Mouse (Mus musculus) MEL (cell line): ENCODE measurements at regions not wholly inside any gene's neighbourhood (a gene's known extent, or its start where the extent isn't known, plus 50 kb on each side); places are given as distances from the start of the nearest gene placed in this dataset.

Source experiments
- DNase-seq: peaks from one replicate; pipeline ENCODE4 v3.0.0; 2011; ENCODE audit warnings: low read depth, low spot score
- H3K27ac ChIP-seq: 2 replicates; pipeline ENCODE4 v1.5.1; 2012; ENCODE audit warnings: low read depth, mild to moderate bottlenecking, control low read depth, low read length, moderate library complexity; ENCODE audit not compliant: control insufficient read depth
- H3K27me3 ChIP-seq, 2 experiments: fragments of 150-350 bp in 1 of 2; sonication (generic) in 1 of 2; 2 replicates each; pipeline ENCODE4 v1.6.1; 2012; ENCODE audit warnings: low read length in 2 of 2, mild to moderate bottlenecking in 2 of 2, improper control_type of control experiment in 1 of 2, moderate library complexity in 1 of 2; ENCODE audit not compliant: insufficient read depth in 2 of 2, control insufficient read depth in 1 of 2
- H3K36me3 ChIP-seq, 2 experiments: 2 replicates each; pipeline ENCODE4 v1.6.1; 2012 to 2014; ENCODE audit warnings: low read length in 2 of 2, improper control_type of control experiment in 1 of 2, inconsistent platforms in 1 of 2, mild to moderate bottlenecking in 1 of 2; ENCODE audit not compliant: insufficient read depth in 2 of 2, control insufficient read depth in 1 of 2
- H3K4me1 ChIP-seq, 2 experiments: fragments of 150-350 bp in 1 of 2; sonication (generic) in 1 of 2; 2 replicates each; pipeline ENCODE4 v1.6.1; 2012; ENCODE audit warnings: low read length in 2 of 2, improper control_type of control experiment in 1 of 2, mild to moderate bottlenecking in 1 of 2; ENCODE audit not compliant: insufficient read depth in 2 of 2, control insufficient read depth in 1 of 2
- H3K4me3 ChIP-seq, 2 experiments: fragments of 150-350 bp in 1 of 2; sonication (generic) in 1 of 2; 2 replicates each; pipeline ENCODE4 v1.5.1; 2012; ENCODE audit warnings: low read depth in 2 of 2, low read length in 2 of 2, mild to moderate bottlenecking in 2 of 2, moderate library complexity in 2 of 2, control low read depth in 1 of 2, improper control_type of control experiment in 1 of 2; ENCODE audit not compliant: control insufficient read depth in 1 of 2, insufficient read depth in 1 of 2
- H3K79me2 ChIP-seq: 2 replicates; pipeline ENCODE4 v1.6.1; 2012; ENCODE audit warnings: mild to moderate bottlenecking, low read length, moderate library complexity; ENCODE audit not compliant: control insufficient read depth, poor library complexity, insufficient read depth
- H3K9ac ChIP-seq: 2 replicates; pipeline ENCODE4 v1.6.1; 2012; ENCODE audit warnings: low read depth, mild to moderate bottlenecking, control low read depth, low read length, moderate library complexity; ENCODE audit not compliant: control insufficient read depth, poor library complexity, severe bottlenecking
- H3K9me3 ChIP-seq: fragments of 150-350 bp; sonication (generic); replicated peaks from 2 replicates; pipeline ENCODE4 v1.6.1; 2012; ENCODE audit warnings: mild to moderate bottlenecking, low read length, improper control_type of control experiment, moderate library complexity; ENCODE audit not compliant: insufficient read depth
- BHLHE40 ChIP-seq: IDR thresholded peaks from 2 replicates; pipeline ENCODE4 v1.6.1; 2012; ENCODE audit warnings: low read depth, mild to moderate bottlenecking, inconsistent platforms, low read length, improper control_type of control experiment, borderline replicate concordance
- GATA1 ChIP-seq: IDR thresholded peaks from 2 replicates; pipeline ENCODE4 v1.6.1; 2011; ENCODE audit warnings: low read depth, low read length, improper control_type of control experiment
- JUND ChIP-seq: IDR thresholded peaks from 2 replicates; pipeline ENCODE4 v1.6.1; 2011; ENCODE audit warnings: low read depth, mild to moderate bottlenecking, improper control_type of control experiment, low read length
- MAFK ChIP-seq: IDR thresholded peaks from 2 replicates; pipeline ENCODE4 v1.6.1; 2011; ENCODE audit warnings: low read depth, mild to moderate bottlenecking, low read length, improper control_type of control experiment, borderline replicate concordance
- MAX ChIP-seq: IDR thresholded peaks from 2 replicates; pipeline ENCODE4 v1.6.1; 2011; ENCODE audit warnings: low read length, improper control_type of control experiment
- MYB ChIP-seq: IDR thresholded peaks from 2 replicates; pipeline ENCODE4 v1.6.1; 2011; ENCODE audit warnings: mild to moderate bottlenecking, low read depth, low read length, improper control_type of control experiment
- MYC ChIP-seq: IDR thresholded peaks from 2 replicates; pipeline ENCODE4 v1.6.1; 2011; ENCODE audit warnings: low read depth, mild to moderate bottlenecking, low read length, improper control_type of control experiment, moderate library complexity
- NRF1 ChIP-seq: IDR thresholded peaks from 2 replicates; pipeline ENCODE4 v1.6.1; 2014; ENCODE audit warnings: low read depth, mild to moderate bottlenecking, inconsistent platforms, low read length, improper control_type of control experiment, moderate library complexity; ENCODE audit not compliant: poor library complexity, insufficient read depth, severe bottlenecking
- POLR2A ChIP-seq, 2 experiments: IDR thresholded peaks; 2 replicates each; pipeline ENCODE4 v1.6.1; 2011 to 2012; ENCODE audit warnings: low read length in 2 of 2, mild to moderate bottlenecking in 2 of 2, control low read depth in 1 of 2, improper control_type of control experiment in 1 of 2, low read depth in 1 of 2, moderate library complexity in 1 of 2; ENCODE audit not compliant: control insufficient read depth in 1 of 2, insufficient read depth in 1 of 2, poor library complexity in 1 of 2
- RAD21 ChIP-seq: IDR thresholded peaks from 2 replicates; pipeline ENCODE4 v1.6.1; 2011; ENCODE audit warnings: mild to moderate bottlenecking, low read depth, low read length, improper control_type of control experiment
- SIN3A ChIP-seq: IDR thresholded peaks from 2 replicates; pipeline ENCODE4 v1.6.1; 2012; ENCODE audit warnings: low read length, improper control_type of control experiment, inconsistent platforms
- SMC3 ChIP-seq: IDR thresholded peaks from 2 replicates; pipeline ENCODE4 v1.6.1; 2011; ENCODE audit warnings: low read depth, low read length, improper control_type of control experiment
- UBTF ChIP-seq: IDR thresholded peaks from 2 replicates; pipeline ENCODE4 v1.6.1; 2012; ENCODE audit warnings: low read depth, mild to moderate bottlenecking, inconsistent platforms, low read length, improper control_type of control experiment, moderate library complexity, borderline replicate concordance; ENCODE audit not compliant: insufficient read depth
- USF1 ChIP-seq: IDR thresholded peaks from 2 replicates; pipeline ENCODE4 v1.6.1; 2014; ENCODE audit warnings: low read depth, mild to moderate bottlenecking, inconsistent platforms, low read length, improper control_type of control experiment, moderate library complexity
- ZC3H11A ChIP-seq: IDR thresholded peaks from 2 replicates; pipeline ENCODE4 v1.6.1; 2012; ENCODE audit warnings: low read depth, mild to moderate bottlenecking, inconsistent platforms, low read length, improper control_type of control experiment

DNA sequence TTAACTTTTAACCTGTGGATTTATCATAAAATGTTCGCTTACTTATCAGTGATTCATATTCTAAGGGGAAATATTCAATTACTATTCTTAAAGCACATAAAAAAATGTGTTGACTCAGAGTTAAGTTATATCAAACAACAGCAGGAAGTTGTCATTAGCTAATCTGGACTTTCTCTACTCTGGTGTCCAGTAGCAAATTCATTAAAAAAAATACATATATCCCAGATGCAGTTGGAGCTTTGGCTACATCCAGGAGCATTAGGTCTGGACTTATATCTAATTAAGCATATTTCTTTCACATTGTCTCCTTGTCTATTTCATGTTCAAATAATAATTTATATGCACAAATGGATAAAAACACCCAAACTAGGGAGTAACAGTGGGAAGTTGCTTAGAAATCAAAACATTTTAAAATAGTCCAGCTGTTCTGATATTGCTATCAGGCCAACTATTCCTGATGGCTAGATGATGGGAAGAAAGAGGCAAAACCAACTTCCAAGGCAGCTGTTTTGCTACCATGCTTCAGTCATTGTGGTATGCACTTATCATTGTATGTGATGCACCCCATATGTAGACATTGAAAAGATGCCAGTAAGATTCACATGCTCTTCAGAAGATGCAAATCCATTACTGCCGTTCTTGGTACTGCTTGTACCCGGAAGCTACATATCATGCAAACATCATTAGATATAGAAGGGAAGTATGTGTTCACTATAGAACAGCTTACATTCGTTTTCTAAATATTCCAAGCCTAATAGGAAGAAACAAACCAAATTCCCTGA, 209.8 kb downstream of the 4933402N22Rik start:
- no peak for TF ChIP-seq JUND
- no peak for TF ChIP-seq USF1
- TF ChIP-seq BHLHE40, result no peak
- TF ChIP-seq ZC3H11A, result no peak
- TF ChIP-seq POLR2A (IDR thresholded peaks at IDR 0.05; ENCODE audit: control insufficient read depth in 1 of 2, insufficient read depth in 1 of 2, low read depth in 1 of 2, low read length in 2 of 2, poor library complexity in 1 of 2), result no peak
- TF ChIP-seq SIN3A, result no peak
- TF ChIP-seq MAFK, result no peak
- TF ChIP-seq NRF1, result no peak

GRCm38 (mm10) chr5:12138961-12139360, 221.1 kb downstream of the 4933402N22Rik start:
- Histone ChIP-seq H3K36me3 (no peaks in the 10 kb centered on the region), H3K9me3 (no peaks in the 10 kb centered on the region), H3K79me2 (no peaks in the 10 kb centered on the region), H3K9ac (no peak overlapping the region), H3K4me3 (no peak overlapping the region), H3K4me1 (no peaks in the 10 kb centered on the region), H3K27me3 (no peaks in the 10 kb centered on the region), H3K27ac (no peak overlapping the region)
- TF ChIP-seq UBTF (no peak), MYC (no peak), GATA1 (no peak), MAX (no peak), MYB (no peak), SMC3 (no peak), RAD21 (no peak), NRF1 (no peak)
- no peak for DNase-seq

More for the DNA sequence above, 209.8 kb downstream of the 4933402N22Rik start:
- DNase-seq, result no peak
- Histone ChIP-seq H3K4me1 (no peaks in the 10 kb centered on the region), H3K27ac (no peak overlapping the region), H3K9me3 (no peaks in the 10 kb centered on the region), H3K79me2 (no peaks in the 10 kb centered on the region), H3K9ac (no peak overlapping the region), H3K4me3 (no peak overlapping the region), H3K36me3 (no peaks in the 10 kb centered on the region), H3K27me3 (no peaks in the 10 kb centered on the region)
